Mouse (Mus musculus) cerebellum, postnatal 4 days (tissue): Measurements from ENCODE around the gene Mical2.
A peak's percentile ranks its signal among the peaks of the same experiment; 100 is the strongest.

Experiments used
- DNase-seq, 2 experiments: peaks; one replicate each; pipeline ENCODE4 v3.0.0; 2022; ENCODE audit warnings: low spot score in 2 of 2, mixed read lengths in 1 of 2

Gene Mical2

GRCm38 (mm10) chr7:112453805-112454214 is 228.2 kb downstream of the Mical2 start:
- no peak for DNase-seq

GRCm38 (mm10) chr7:112454380-112454779 is 228.7 kb downstream of the Mical2 start:
- no peak for DNase-seq

GRCm38 (mm10) chr7:112454951-112455350 is 229.3 kb downstream of the Mical2 start:
- DNase-seq: no peak

- DNase-seq: no peak
These were observed 230.0 kb downstream of the Mical2 start for GRCm38 (mm10) chr7:112455566-112456110.

- DNase-seq: no peak
These were observed 231.7 kb downstream of the Mical2 start for GRCm38 (mm10) chr7:112457373-112457772.

GRCm38 (mm10) chr7:112457920-112458319 is 232.3 kb downstream of the Mical2 start:
- DNase-seq: no peak

- DNase-seq: peak in 1 of 2 experiments; percentile 57
These were observed 232.8 kb downstream of the Mical2 start for GRCm38 (mm10) chr7:112458440-112458839.
